Mouse (Mus musculus) embryo, embryonic 10 days (tissue): ENCODE measurements around the gene Tmem88b.
"Not testable (repeated sequence)": the region's sequence is repeated elsewhere in the genome, so short reads cannot be mapped to it uniquely, and the experiment has no call there.

ENCODE experiments used
- DNase-seq: peaks from one replicate; pipeline ENCODE4 v3.0.0-alpha.2; 2015; ENCODE audit warnings: low spot score

Gene Tmem88b

GRCm38 (mm10) chr4:155788833-155789232, 3.2 kb upstream of the Tmem88b start:
- DNase-seq = not testable (repeated sequence)

GRCm38 (mm10) chr4:155788300-155788699, 2.6 kb upstream of the Tmem88b start:
- no peak for DNase-seq

- no peak for DNase-seq
These were observed 428 bp downstream of the Tmem88b start for GRCm38 (mm10) chr4:155785246-155785645.

GRCm38 (mm10) chr4:155784081-155784701, 1.5 kb downstream of the Tmem88b start:
- DNase-seq = peak; percentile 87

DNA sequence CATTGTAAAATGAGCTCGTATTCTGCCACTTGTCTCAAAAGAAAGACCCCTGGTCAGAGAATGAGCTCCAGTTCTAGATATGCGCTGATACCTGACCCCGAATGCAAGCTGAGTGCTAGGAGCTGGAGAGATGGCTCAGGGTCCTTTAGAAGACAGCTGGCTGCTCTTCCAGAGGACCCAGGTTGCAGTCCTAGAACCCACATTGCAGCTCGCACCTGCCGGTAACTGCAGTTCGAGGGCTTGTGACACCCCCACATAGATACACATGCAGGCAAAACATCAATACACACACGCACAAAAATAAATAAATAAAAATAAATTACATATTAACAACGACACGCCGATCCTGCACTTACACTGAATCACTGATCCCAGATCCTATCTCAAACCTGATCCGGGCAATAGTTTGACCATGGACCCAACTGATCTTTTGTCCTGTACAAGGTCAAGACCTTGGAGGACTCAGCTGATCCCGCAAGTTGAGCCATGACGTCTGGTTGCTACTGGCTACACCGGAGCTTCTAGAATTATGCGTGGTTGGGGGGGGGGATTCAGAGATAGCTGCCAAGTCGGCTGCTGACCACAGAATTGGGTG, 2.1 kb downstream of the Tmem88b start:
- no peak for DNase-seq

GRCm38 (mm10) chr4:155780895-155781294, 4.8 kb downstream of the Tmem88b start:
- DNase-seq = peak; percentile 24

- no peak for DNase-seq
These were observed 6.2 kb downstream of the Tmem88b start for GRCm38 (mm10) chr4:155779498-155779897.

GRCm38 (mm10) chr4:155777816-155778215, 7.9 kb downstream of the Tmem88b start:
- no peak for DNase-seq

GRCm38 (mm10) chr4:155776704-155777335, 8.9 kb downstream of the Tmem88b start:
- peak; percentile 84 for DNase-seq

DNA sequence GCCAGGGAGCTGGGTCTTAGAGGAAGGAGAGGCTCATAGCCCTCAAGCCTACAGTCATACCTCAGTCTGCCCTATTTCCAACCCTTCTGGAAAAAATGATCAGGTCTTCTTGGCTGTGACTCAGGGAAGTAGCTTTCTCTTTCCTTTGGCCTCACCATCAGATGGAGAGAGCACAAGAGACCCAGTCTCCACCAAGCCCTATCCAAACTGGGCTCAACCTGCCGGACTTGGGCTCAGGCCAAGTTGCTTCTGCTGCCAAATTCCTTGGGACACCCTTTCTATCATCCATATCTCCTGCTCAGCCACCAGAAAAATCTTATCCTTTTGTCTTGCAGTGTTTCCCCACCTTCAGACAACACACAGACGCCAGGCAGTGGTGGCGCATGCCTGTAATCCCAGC, 9.8 kb downstream of the Tmem88b start:
- DNase-seq = no peak

GRCm38 (mm10) chr4:155774971-155775740, 10.5 kb downstream of the Tmem88b start:
- no peak for DNase-seq

- DNase-seq = peak; percentile 93
These were observed 11.4 kb downstream of the Tmem88b start, which contains the start of gene Vwa1 for GRCm38 (mm10) chr4:155774280-155774754. Vwa1 (minus strand) TSS chr4:155774698.

DNA sequence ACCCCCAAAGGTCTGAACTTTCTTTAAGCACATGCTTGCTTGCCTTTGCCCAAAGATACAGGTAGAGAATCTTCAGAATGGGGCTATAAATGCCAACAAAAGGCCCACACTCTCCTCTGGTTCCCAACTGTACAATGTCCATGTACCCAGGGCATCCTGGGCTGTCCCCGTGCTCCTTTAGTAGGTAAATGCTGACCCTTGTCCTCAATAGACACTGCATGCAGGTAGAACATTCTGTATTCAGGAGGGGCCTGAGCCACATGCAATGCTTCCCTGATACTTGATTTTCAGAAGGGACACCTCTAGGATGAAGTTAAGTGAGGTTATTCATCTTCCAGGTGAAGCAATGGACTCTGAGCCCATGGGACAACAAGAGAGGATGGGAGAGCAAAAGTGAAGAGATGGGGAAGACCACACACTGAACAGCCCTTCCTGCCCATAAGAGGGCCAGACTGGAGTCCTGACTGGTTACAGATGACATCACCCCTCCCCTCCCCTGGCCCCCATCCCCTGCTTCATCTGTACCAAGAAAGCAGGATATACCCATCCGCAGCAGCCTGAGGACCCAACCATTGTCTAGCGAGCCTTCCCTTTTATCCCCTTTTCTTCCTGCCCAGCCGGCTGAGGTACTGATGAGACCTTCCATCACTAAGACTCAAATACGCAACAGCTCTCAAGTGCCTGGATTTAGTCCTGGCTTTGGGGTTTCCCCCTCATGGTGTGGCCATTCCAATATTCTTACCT, 12.2 kb downstream of the Tmem88b start:
- peak; percentile 17 for DNase-seq

- no peak for DNase-seq
These were observed 12.9 kb downstream of the Tmem88b start for GRCm38 (mm10) chr4:155772786-155773185.

DNA sequence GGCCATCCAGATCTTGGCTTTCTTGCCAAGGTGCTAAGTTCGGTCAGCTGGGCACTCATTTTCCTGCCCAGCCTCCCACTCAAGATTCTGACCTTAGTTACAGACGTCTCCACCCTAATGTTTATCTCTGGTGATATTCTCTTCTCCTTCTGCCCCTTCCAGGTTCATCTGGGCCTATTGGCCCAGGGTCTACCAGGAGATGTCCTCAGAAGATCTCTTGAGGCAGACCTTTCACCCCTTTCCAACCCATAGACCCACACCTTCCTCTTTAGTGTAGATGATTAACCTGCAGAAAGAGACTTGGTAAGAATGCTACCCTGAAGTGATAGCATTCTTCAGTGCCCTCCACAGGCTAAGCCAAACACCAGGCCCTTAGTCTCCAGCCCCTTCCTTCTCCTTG, 14.0 kb downstream of the Tmem88b start:
- no peak for DNase-seq

DNA sequence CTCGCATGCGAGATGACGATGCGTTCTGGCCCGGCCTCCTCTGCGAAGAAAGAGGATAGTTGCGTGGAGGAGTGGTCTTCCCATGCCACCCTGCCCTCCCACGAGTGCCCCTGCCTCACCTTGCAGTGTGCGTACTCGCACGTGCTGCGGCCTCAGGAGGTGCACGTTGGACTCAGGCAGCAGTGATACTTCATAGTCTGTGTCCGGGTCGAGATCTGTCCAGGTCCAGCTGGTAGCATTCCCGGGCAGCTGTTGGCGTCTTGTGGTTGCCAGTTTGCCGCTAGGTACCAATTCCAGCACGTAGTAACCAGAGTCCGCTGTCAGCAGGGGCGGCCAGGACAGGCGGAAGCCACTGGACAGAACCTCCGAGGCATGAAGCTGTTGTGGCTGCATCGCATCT, 15.0 kb downstream of the Tmem88b start:
- no peak for DNase-seq

GRCm38 (mm10) chr4:155769880-155770512, 15.7 kb downstream of the Tmem88b start:
- DNase-seq = peak; percentile 96

DNA sequence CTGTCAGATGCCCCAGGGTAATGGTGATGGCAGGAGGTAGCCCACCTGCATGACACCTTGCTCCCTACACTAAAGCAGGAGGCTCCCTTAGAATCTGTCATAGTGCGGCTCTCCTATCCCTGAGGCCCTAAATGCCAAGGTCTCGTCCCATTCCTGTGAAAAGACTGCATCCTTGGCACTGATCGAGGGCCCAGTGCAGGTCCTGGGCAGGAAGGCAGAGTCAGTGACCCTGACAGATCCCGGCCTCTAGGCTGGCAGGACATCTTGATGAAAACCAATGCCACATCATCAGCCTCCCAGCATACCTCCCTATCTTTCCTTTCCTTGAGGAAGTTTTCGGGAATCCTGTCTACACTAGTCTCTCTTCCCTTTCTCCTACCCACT, 16.2 kb downstream of the Tmem88b start:
- no peak for DNase-seq

- no peak for DNase-seq
These were observed 23.3 kb downstream of the Tmem88b start for GRCm38 (mm10) chr4:155762357-155762756.

DNA sequence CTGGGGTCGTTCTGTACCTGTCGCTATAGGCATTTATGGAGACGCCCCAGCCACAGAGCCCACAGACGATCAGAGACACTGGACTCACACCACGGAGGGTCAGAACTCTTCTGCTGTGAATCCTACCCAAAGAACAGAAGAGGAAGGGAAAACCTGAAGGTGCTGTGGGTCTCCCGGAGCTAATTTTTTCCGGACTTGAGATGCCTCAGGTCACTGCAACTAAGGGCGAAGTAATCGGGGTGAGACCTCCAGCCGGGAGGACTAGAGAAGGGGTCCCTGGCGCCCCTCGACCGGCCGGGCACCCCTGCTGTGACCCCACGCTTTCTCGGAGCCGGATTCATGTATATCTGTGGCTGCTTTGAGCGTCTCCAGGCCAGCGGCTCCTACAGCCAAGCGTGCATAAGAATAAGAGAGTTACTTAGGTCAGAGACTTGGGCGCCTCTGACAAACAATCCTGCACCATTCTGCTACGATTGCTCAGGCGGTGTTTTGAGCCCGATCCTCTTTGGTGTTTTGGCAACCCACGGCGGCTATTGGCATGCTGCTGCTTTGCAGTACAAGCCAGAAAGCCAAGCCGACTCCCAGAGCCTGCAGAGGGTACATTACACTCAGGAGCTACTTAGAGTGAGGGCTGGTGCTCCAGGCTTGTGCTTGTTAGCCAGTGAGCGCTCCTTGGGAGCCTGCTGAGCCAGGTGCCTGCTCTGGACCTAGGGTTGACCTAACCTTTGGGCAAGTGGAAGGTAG, 24.1 kb downstream of the Tmem88b start:
- DNase-seq = no peak
